Mouse (Mus musculus) myocyte (in vitro differentiated cells): ENCODE data around the gene Sept7.

Experiments
- E2F4 ChIP-seq: IDR thresholded peaks from one replicate; pipeline ENCODE4 v1.6.1; 2011; ENCODE audit warnings: mild to moderate bottlenecking, control low read depth, moderate library complexity; ENCODE audit not compliant: insufficient read depth
- MAX ChIP-seq: IDR thresholded peaks from one replicate; pipeline ENCODE4 v1.6.1; 2011; ENCODE audit warnings: low read depth, mild to moderate bottlenecking, control low read depth
- MYOD1 ChIP-seq, 3 experiments: IDR thresholded peaks; one replicate each; pipeline ENCODE4 v1.6.1; 2011; ENCODE audit warnings: control low read depth in 2 of 3, low read depth in 2 of 3, mild to moderate bottlenecking in 2 of 3, moderate library complexity in 1 of 3; ENCODE audit not compliant: insufficient read length in 2 of 3, control insufficient read depth in 1 of 3
- POLR2A ChIP-seq: IDR thresholded peaks from one replicate; pipeline ENCODE4 v1.6.1; 2011; ENCODE audit warnings: low read depth, mild to moderate bottlenecking, control low read depth, moderate library complexity; ENCODE audit not compliant: insufficient read length
- TCF12 ChIP-seq: IDR thresholded peaks from one replicate; pipeline ENCODE4 v1.6.1; 2011; ENCODE audit warnings: mild to moderate bottlenecking, control low read depth; ENCODE audit not compliant: poor library complexity, insufficient read depth, severe bottlenecking

- no peak for TF ChIP-seq POLR2A
- TF ChIP-seq TCF12 = no peak
- TF ChIP-seq E2F4 = no peak
- no peak for TF ChIP-seq MYOD1 (IDR thresholded peaks at IDR 0.05; ENCODE audit: control insufficient read depth in 1 of 3, insufficient read length in 2 of 3, low read depth in 2 of 3)
- no peak for TF ChIP-seq MAX
Observed at GRCm38 (mm10) chr9:25242266-25242665, 10.0 kb upstream of the Sept7 start.
